Mouse (Mus musculus) common myeloid progenitor, adult 5-6 weeks (primary cell): ENCODE measurements around the gene Lrmda. TPM values are rescaled to one million over a fixed set of nuclear protein-coding genes. Genes with fewer than 3 reads are reported as not detected.

Experiments used
- ATAC-seq: replicated peaks from 2 replicates; pipeline ENCODE4 v1.8.0; 2016; ENCODE audit warnings: low read depth, mild to moderate bottlenecking, moderate TSS enrichment, inconsistent platforms; ENCODE audit not compliant: poor library complexity, severe bottlenecking
- total RNA-seq: library from RNA; stranded (forward); fragments of 200-1000, 187-1606 nt; gene quantifications from 2 replicates; pipeline ENCODE4 v1.2.3, GENCODE M21; 2017

The Lrmda gene
- total RNA-seq, 1 experiment from 2014 or later, result 13.2 TPM

- ATAC-seq, result no peak
Observed at GRCm38 (mm10) chr14:22201667-22202066, 182.2 kb downstream of the Lrmda start.

- ATAC-seq, result no peak
Observed at GRCm38 (mm10) chr14:22210601-22211000, 191.1 kb downstream of the Lrmda start.

GRCm38 (mm10) chr14:22218183-22218582 lies 198.7 kb downstream of the Lrmda start:
- ATAC-seq, result peak; percentile 93

- ATAC-seq, result no peak
Observed at GRCm38 (mm10) chr14:22222038-22222437, 202.5 kb downstream of the Lrmda start.

- no peak for ATAC-seq
Observed at GRCm38 (mm10) chr14:22222574-22222973, 203.1 kb downstream of the Lrmda start.

- peak; percentile 60; the same call in 1 of the 2 replicates for ATAC-seq
Observed at GRCm38 (mm10) chr14:22226205-22226604, 206.7 kb downstream of the Lrmda start.

GRCm38 (mm10) chr14:22228253-22228968 lies 208.9 kb downstream of the Lrmda start:
- ATAC-seq, result no peak

- no peak for ATAC-seq
Observed at GRCm38 (mm10) chr14:22240315-22240714, 220.8 kb downstream of the Lrmda start.

- ATAC-seq, result no peak
Observed at GRCm38 (mm10) chr14:22255458-22255857, 235.9 kb downstream of the Lrmda start.

- peak; percentile 25; the same call in 1 of the 2 replicates for ATAC-seq
Observed at GRCm38 (mm10) chr14:22256274-22256673, 236.8 kb downstream of the Lrmda start.

- 0 out of 2 replicates have a peak, but pooled peaks have one; percentile 19 for ATAC-seq
Observed at GRCm38 (mm10) chr14:22259376-22260032, 240.0 kb downstream of the Lrmda start.

GRCm38 (mm10) chr14:22260033-22260419 lies 240.5 kb downstream of the Lrmda start:
- ATAC-seq, result peak; percentile 71

GRCm38 (mm10) chr14:22265229-22265905 lies 245.9 kb downstream of the Lrmda start:
- no peak for ATAC-seq

- ATAC-seq, result no peak
Observed at GRCm38 (mm10) chr14:22269812-22270211, 250.3 kb downstream of the Lrmda start.

GRCm38 (mm10) chr14:22278053-22278452 lies 258.5 kb downstream of the Lrmda start:
- no peak for ATAC-seq

GRCm38 (mm10) chr14:22279591-22279990 lies 260.1 kb downstream of the Lrmda start:
- ATAC-seq, result no peak

- ATAC-seq, result no peak
Observed at GRCm38 (mm10) chr14:22281630-22282029, 262.1 kb downstream of the Lrmda start.

- ATAC-seq, result no peak
Observed at GRCm38 (mm10) chr14:22282847-22283246, 263.3 kb downstream of the Lrmda start.

- 0 out of 2 replicates have a peak, but pooled peaks have one; percentile 36 for ATAC-seq
Observed at GRCm38 (mm10) chr14:22283722-22284121, 264.2 kb downstream of the Lrmda start.

GRCm38 (mm10) chr14:22284823-22285517 lies 265.5 kb downstream of the Lrmda start:
- ATAC-seq, result no peak
